Mouse (Mus musculus) erythroblast, embryonic 14.5 days (primary cell): ENCODE data around the gene Apoc4.

Experiments used
- GATA1 ChIP-seq: IDR thresholded peaks from 2 replicates; pipeline ENCODE4 v1.6.1; 2012; ENCODE audit warnings: low read length, inconsistent platforms, mixed read lengths
- TAL1 ChIP-seq: IDR thresholded peaks from 3 replicates; pipeline ENCODE4 v1.6.1; 2012; ENCODE audit warnings: low read length, inconsistent platforms, mixed read lengths

GRCm38 (mm10) chr7:19632275-19632674 lies 49.0 kb downstream of the Apoc4 start:
- TF ChIP-seq GATA1 (no peak), TAL1 (no peak)
